Mouse (Mus musculus) heart, embryonic 12.5 days (tissue): Measurements from ENCODE around the gene H3f3b. TPM values are rescaled to one million over a fixed set of nuclear protein-coding genes. Genes with fewer than 3 reads are reported as not detected.
A peak's percentile ranks its signal among the peaks of the same experiment; 100 is the strongest.
"Not testable (repeated sequence)": the region's sequence is repeated elsewhere in the genome, so short reads cannot be mapped to it uniquely, and the experiment has no call there.

Experiments used
- ATAC-seq: fragments of 200-750 bp; cut with Nextera tagmentation; 2 replicates; pipeline ENCODE4 v1.8.0; 2017; ENCODE audit warnings: moderate TSS enrichment, moderate library complexity; ENCODE audit not compliant: insufficient number of reproducible peaks, low FRiP score
- H3K27ac ChIP-seq: fragments of 300-500 bp; sonication (generic); 2 replicates; pipeline ENCODE4 v1.5.1; 2016; ENCODE audit warnings: mild to moderate bottlenecking, moderate library complexity; ENCODE audit not compliant: poor library complexity, severe bottlenecking
- H3K27me3 ChIP-seq: fragments of 300-500 bp; sonication (generic); replicated peaks from 2 replicates; pipeline ENCODE4 v1.6.1; 2016; ENCODE audit warnings: mild to moderate bottlenecking, moderate library complexity
- H3K36me3 ChIP-seq: fragments of 300-500 bp; sonication (generic); 2 replicates; pipeline ENCODE4 v1.6.1; 2016; ENCODE audit warnings: mild to moderate bottlenecking, moderate library complexity
- H3K4me1 ChIP-seq: fragments of 300-500 bp; sonication (generic); replicated peaks from 2 replicates; pipeline ENCODE4 v1.6.1; 2016; ENCODE audit warnings: mild to moderate bottlenecking
- H3K4me2 ChIP-seq: fragments of 300-500 bp; sonication (generic); 2 replicates; pipeline ENCODE4 v1.6.1; 2016; ENCODE audit warnings: mild to moderate bottlenecking, moderate library complexity
- H3K4me3 ChIP-seq: fragments of 300-500 bp; sonication (generic); 2 replicates; pipeline ENCODE4 v1.5.1; 2016; ENCODE audit warnings: mild to moderate bottlenecking
- H3K9ac ChIP-seq: fragments of 300-500 bp; sonication (generic); 2 replicates; pipeline ENCODE4 v1.6.1; 2016; ENCODE audit warnings: mild to moderate bottlenecking, moderate library complexity
- H3K9me3 ChIP-seq: fragments of 300-500 bp; sonication (generic); replicated peaks from 2 replicates; pipeline ENCODE4 v1.6.1; 2016; ENCODE audit warnings: mild to moderate bottlenecking, moderate library complexity
- WGBS: fragments of 180-500 bp; shearing (Covaris S2); methylation state at CpG from one replicate; pipeline ENCODE4 v1.1.7; 2016; 5-methylcytosine and 5-hydroxymethylcytosine counted together
- polyA plus RNA-seq: library from polyadenylated mRNA; unstranded; fragments of >200 nt; fragmentation: Nextera tagmentation; extraction: Ambion mirVana; gene quantifications from 2 replicates; pipeline ENCODE4 v1.2.1, GENCODE M21; 2016

Gene H3f3b
- polyA plus RNA-seq, 1 experiment from 2014 or later = 742 TPM

DNA sequence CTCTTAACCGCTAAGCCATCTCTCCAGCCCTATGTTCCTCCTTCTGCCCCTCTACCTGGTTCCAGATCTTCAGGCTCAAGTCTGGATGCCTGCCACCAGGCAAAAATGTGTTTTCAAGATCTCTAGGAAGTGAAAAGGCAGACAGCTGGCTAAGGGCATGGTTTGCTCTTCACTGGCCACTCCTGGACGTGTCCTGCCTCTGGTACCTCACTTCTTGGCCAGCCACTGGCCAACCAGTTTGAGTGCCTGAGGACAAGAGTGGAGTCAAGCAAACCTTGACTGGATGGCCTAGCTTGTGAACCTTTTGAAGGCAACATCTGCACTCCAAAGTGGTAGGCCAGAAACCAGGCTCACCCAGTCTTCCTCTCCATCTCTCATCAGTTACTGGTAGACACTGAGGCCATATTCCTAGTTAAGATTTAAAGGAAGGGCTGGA is 7.8 kb downstream of the H3f3b start:
- WGBS = 67% methylated on average over 2 of the region's 2 CpGs
- Histone ChIP-seq H3K4me1 (no peaks in the 10 kb centered on the region), H3K9ac (no peak overlapping the region), H3K4me2 (no peak overlapping the region), H3K4me3 (no peak overlapping the region), H3K36me3 (peaks cover 18% of the 10 kb centered on the region), H3K27me3 (no peaks in the 10 kb centered on the region), H3K27ac (no peak overlapping the region), H3K9me3 (no peaks in the 10 kb centered on the region)
- no peak for ATAC-seq

DNA sequence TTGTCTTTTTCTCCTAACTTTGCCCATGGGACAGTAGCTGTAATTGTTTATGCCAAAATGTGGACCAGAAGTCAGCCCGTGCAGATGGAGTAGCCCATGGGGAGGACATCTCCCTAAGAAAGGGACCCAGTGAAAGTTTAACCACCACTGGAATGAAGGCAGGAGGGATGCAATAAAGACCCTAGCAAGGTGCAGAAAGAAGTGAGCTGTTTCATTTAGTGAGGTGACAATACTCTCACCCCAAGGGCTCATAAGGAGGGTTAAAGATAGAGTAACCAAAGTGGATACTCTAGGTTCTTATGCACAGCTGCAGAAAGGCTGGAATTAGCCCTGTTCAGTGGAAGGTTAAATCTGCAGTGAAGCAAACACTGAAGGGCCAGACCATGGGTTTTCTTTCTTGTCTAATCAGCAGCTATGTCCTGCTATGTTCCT is 8.4 kb downstream of the H3f3b start:
- 63% methylated on average over 1 of the region's 1 CpGs for WGBS

DNA sequence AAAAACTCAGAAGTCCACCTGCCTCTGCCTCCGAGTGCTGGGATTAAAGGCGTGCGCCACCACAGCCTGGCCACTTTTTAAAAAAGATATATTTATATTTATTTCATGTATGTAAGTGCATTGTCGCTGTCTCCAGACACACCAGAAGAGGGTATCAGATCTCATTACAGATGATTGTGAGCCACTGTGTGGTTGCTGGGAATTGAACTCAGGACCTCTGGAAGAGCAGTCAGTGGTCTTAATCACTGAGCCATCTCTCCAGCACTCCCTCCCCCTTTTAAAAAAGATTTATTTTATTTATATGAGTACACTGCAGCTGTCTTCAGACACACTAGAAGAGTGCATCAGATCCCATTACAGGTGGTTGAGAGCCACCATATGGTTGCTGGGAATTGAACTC is 8.9 kb downstream of the H3f3b start:
- not testable (repeated sequence) for H3K4me2 ChIP-seq, H3K4me1 ChIP-seq, H3K27me3 ChIP-seq, H3K4me3 ChIP-seq, H3K9ac ChIP-seq, H3K9me3 ChIP-seq, H3K27ac ChIP-seq, ATAC-seq
- WGBS = 92% methylated on average over 4 of the region's 4 CpGs
- H3K36me3 ChIP-seq = peaks cover 18% of the 10 kb centered on the region

More for the DNA sequence above, 8.4 kb downstream of the H3f3b start:
- Histone ChIP-seq H3K4me3 (no peak overlapping the region), H3K4me1 (no peaks in the 10 kb centered on the region), H3K27ac (no peak overlapping the region), H3K27me3 (no peaks in the 10 kb centered on the region), H3K9me3 (no peaks in the 10 kb centered on the region), H3K4me2 (no peak overlapping the region), H3K36me3 (peaks cover 18% of the 10 kb centered on the region), H3K9ac (no peak overlapping the region)
- ATAC-seq = no peak

DNA sequence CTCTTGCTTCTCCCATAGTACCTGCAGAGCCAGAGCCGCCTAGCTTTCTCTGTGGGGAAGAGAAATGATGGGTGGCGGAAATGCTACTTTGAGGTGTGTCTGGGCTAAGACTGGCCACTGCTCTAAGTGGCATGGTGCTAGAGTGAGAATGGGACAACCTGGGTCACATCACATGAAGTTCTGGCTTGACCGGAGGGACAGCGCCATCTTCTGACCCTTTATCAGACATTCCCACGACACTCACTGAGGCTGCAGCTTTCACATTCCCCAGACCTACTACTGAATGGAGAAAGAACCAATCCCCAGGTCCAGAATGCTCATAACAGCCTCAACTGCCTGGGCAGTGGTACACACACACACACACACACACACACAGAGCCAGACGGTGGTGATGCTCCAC is 9.7 kb downstream of the H3f3b start:
- H3K27ac ChIP-seq = no peak overlapping the region
- no peak overlapping the region for H3K9ac ChIP-seq
- no peak overlapping the region for H3K4me2 ChIP-seq
- H3K9me3 ChIP-seq = no peaks in the 10 kb centered on the region
- H3K36me3 ChIP-seq = peaks cover 14% of the 10 kb centered on the region
- ATAC-seq = no peak
- WGBS = 24% methylated on average over 6 of the region's 6 CpGs
- no peaks in the 10 kb centered on the region for H3K27me3 ChIP-seq
- no peak overlapping the region for H3K4me3 ChIP-seq
- peaks cover 2% of the 10 kb centered on the region for H3K4me1 ChIP-seq

DNA sequence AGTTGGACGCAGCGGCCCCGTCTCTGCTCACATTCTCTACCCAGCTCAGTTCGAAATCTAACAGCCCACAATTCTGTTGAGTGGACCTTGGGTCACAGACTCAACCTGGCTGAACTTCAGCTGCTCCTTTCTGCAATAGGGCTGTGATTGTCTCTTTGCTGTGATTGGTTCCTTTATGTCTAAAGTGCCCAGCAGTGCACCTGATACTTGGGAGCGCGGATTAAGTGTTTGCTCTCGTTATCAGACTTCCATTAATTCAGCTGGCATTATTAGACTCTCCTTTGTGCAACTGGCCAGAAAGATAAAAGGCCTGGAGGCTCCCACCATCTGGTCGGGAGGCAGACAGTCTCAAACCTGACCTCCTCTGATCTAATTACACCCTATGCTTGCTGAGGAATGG is 12.9 kb downstream of the H3f3b start:
- no peak overlapping the region for H3K4me2 ChIP-seq
- peaks cover 7% of the 10 kb centered on the region for H3K36me3 ChIP-seq
- WGBS = 69% methylated on average over 8 of the region's 8 CpGs
- H3K27ac ChIP-seq = no peak overlapping the region
- no peak overlapping the region for H3K9ac ChIP-seq
- H3K9me3 ChIP-seq = no peaks in the 10 kb centered on the region
- ATAC-seq = no peak
- H3K4me1 ChIP-seq = peaks cover 15% of the 10 kb centered on the region
- H3K4me3 ChIP-seq = no peak overlapping the region
- H3K27me3 ChIP-seq = no peaks in the 10 kb centered on the region

DNA sequence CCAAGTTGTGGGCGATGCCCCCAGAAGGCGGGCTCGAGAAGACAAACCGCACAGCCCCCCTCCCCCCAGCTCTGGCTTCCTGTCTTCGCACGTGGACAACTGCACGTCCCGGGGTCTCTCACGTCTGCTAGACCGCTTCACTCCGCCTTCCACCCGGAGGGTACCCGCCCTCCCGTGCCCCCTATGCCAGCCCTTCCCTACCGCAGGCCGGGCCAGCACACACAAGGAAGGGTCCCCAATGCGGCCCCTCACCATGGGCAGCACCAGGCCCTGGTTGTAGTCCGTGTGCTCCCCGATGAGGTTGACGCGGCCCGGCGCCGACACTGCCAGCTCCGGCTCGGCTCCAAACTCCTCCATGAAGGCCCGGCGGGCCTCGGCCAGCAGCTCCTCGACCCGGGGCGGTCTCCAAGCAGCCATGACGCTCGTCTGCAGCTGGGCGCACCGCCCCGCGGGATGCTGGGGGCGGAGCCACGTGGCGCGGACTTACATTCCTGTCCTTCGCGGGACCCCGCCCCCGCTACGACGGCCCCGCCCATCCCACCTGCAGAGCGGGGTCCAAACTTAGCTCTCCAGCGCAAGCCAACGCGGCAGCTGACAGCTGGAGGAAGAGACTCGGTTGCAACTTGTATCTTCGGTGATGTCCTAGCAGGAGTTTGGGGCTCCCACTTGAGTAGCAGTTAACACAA is 15.4 kb downstream of the H3f3b start, which contains the start of gene Galk1:
TSS of gene Galk1 (minus strand) at position 458 of the 686 bp plus-strand sequence.
- H3K27me3 ChIP-seq = no peaks in the 10 kb centered on the region
- H3K36me3 ChIP-seq = peaks cover 30% of the 10 kb centered on the region
- peak within 1 kb of the TSS; percentile 77 for H3K4me3 ChIP-seq
- H3K9me3 ChIP-seq = no peaks in the 10 kb centered on the region
- ATAC-seq = peak; percentile 94
- peaks cover 15% of the 10 kb centered on the region for H3K4me1 ChIP-seq
- peak within 1 kb of the TSS; percentile 91 for H3K27ac ChIP-seq
- H3K9ac ChIP-seq = peak within 1 kb of the TSS; percentile 89
- WGBS = under 1% methylated on average over 55 of the region's 55 CpGs
- H3K4me2 ChIP-seq = peak within 1 kb of the TSS; percentile 83

DNA sequence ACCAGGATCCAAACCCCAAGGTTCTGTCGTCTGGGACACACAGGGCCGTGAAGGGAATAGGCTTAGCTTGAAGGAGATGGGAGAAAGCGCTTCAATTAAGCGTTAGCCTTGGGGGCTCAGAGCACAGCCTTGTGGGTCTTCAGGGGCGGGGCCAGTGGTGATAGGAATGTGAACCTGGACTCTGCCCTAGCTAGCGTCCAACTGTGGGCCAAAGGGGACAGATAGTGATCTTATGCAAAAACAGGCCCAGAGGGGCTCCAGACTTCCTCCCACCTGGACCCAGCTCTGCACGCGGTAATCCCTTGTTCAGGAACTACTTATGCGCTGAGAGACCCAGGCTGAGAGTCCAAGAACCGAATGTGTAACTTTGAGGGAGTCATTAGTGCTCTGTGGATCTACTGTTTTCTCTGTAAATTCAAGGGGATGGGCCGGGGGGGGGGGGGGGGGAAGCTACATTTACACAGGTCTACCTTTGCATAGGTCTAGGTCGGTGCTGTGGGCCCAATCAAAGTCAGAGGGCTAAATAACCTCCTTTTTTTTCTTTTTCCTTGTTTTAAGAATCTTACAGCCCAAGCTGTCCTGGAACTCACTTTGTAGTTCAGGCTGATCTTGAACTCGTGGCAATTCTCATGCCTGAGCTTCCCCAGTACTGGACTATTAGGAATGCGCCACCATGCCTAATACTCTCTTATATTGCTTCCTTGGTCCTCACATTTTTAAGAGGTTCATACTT is 16.1 kb downstream of the H3f3b start:
- H3K27me3 ChIP-seq = no peaks in the 10 kb centered on the region
- H3K9ac ChIP-seq = peak overlapping the region; percentile 89
- peak overlapping the region; percentile 77 for H3K4me3 ChIP-seq
- ATAC-seq = no peak
- H3K4me2 ChIP-seq = peak overlapping the region; percentile 83
- peak overlapping the region; percentile 91 for H3K27ac ChIP-seq
- WGBS = 26% methylated on average over 14 of the region's 14 CpGs
- H3K36me3 ChIP-seq = peaks cover 38% of the 10 kb centered on the region
- peaks cover 15% of the 10 kb centered on the region for H3K4me1 ChIP-seq
- no peaks in the 10 kb centered on the region for H3K9me3 ChIP-seq

DNA sequence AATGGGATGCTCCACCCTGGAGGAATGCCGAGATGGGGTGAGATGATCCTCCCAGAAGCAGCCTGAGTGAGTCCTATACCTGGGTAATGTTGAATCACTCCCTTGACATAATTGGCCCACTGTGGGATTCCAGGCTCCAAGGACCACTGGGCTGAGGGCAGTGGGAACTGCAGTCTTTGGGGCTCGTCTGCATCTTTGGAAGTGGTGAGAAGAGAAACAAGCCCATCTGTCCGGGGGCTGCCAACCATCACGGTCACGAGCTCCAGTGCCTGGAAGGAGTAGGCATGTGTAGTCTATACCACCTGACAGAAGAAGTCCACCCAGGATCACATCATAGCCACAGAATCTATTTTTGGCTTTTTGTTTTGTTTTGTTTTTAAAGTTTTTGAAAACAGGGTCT is 16.8 kb downstream of the H3f3b start:
- no peak for ATAC-seq
- Histone ChIP-seq H3K27ac (no peak overlapping the region), H3K9ac (no peak overlapping the region), H3K27me3 (no peaks in the 10 kb centered on the region), H3K9me3 (no peaks in the 10 kb centered on the region), H3K36me3 (peaks cover 39% of the 10 kb centered on the region), H3K4me3 (no peak overlapping the region), H3K4me1 (peaks cover 17% of the 10 kb centered on the region), H3K4me2 (no peak overlapping the region)
- whole genome bisulfite sequencing = 75% methylated on average over 5 of the region's 5 CpGs

DNA sequence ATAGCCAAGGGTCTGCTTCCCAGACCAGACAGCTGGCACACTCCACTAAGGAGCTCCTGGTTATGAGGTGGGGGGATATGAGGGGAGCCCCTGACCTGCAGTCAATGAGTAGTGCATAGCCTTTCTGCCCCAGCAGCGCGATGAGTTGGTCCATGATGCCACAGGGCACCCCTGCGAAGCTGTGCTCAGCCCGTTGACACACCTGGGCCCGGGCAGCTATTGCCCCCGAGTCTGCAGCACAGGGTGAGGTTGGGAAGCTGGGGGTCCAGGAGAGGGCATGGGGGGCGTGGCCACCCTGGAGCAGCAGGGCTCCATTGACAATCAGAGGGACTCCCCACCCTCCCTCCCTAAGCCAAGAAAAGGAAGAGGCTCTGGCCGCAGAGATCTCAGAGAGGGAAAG is 17.6 kb downstream of the H3f3b start:
- no peak overlapping the region for H3K27ac ChIP-seq
- ATAC-seq = no peak
- no peaks in the 10 kb centered on the region for H3K27me3 ChIP-seq
- H3K9ac ChIP-seq = no peak overlapping the region
- H3K4me1 ChIP-seq = peaks cover 25% of the 10 kb centered on the region
- WGBS = 90% methylated on average over 8 of the region's 8 CpGs
- H3K36me3 ChIP-seq = peaks cover 39% of the 10 kb centered on the region
- H3K9me3 ChIP-seq = no peaks in the 10 kb centered on the region
- H3K4me3 ChIP-seq = no peak overlapping the region
- H3K4me2 ChIP-seq = no peak overlapping the region

DNA sequence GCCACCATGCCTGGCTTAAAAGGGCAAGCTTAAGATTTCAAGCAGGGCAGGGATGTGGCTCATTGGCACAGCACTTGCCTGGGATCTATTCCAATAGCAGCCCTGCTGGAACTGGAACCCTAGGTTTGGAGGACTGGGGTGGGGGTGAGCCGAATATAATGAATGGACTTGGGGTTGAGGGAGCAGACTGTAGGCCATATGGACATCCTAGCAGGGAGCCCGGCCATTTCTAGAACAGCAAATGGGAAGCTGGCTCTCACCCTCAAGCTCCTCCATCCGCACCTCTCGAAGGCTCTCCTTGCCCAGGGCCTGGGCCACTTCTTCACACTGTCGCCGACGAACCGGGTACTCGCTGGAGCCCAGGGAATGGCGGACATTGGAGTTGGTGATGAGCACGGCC is 18.1 kb downstream of the H3f3b start:
- H3K4me1 ChIP-seq = peaks cover 28% of the 10 kb centered on the region
- no peak overlapping the region for H3K4me3 ChIP-seq
- H3K27ac ChIP-seq = no peak overlapping the region
- no peaks in the 10 kb centered on the region for H3K9me3 ChIP-seq
- no peaks in the 10 kb centered on the region for H3K27me3 ChIP-seq
- H3K4me2 ChIP-seq = no peak overlapping the region
- 90% methylated on average over 11 of the region's 11 CpGs for WGBS
- H3K9ac ChIP-seq = no peak overlapping the region
- peaks cover 39% of the 10 kb centered on the region for H3K36me3 ChIP-seq
- no peak for ATAC-seq

DNA sequence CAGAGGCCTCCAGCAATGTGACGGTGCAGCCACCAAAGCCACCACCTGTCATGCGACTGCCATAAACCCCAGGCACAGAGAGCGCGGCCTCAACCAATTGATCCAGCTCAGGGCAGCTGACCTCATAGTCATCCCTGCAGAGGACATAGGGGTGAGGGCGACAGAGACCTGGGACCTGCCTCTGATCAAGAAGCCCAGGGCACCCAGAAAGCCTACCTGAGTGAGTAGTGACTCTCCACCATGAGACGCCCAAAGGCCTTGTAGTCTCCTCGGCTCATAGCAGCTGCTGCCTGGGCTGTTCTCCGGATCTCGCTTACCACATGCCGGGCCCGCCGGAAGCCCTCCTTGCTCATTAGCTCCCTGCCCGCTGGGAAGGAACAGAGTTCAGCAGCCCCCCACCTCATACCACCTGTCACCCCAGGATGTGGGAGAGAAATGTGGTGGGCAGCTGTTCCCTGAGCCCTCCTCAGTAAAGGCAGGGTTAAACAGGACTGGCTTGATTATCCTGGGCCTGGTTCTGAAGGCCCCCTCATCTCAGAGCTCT is 18.9 kb downstream of the H3f3b start:
- no peak overlapping the region for H3K4me3 ChIP-seq
- H3K9ac ChIP-seq = no peak overlapping the region
- no peak overlapping the region for H3K4me2 ChIP-seq
- no peaks in the 10 kb centered on the region for H3K9me3 ChIP-seq
- peaks cover 28% of the 10 kb centered on the region for H3K4me1 ChIP-seq
- 92% methylated on average over 13 of the region's 13 CpGs for WGBS
- no peaks in the 10 kb centered on the region for H3K27me3 ChIP-seq
- peaks cover 39% of the 10 kb centered on the region for H3K36me3 ChIP-seq
- no peak overlapping the region for H3K27ac ChIP-seq
- ATAC-seq = no peak
